Mouse (Mus musculus): ENCODE data around the gene Foxp1.

Gene Foxp1

GRCm38 (mm10) chr6:99007542-99007941, 515.0 kb downstream of the Foxp1 start:
- no peak for TF ChIP-seq GATA4 (IDR thresholded peaks at IDR 0.05; ENCODE audit: insufficient replicate concordance, low read length)

DNA sequence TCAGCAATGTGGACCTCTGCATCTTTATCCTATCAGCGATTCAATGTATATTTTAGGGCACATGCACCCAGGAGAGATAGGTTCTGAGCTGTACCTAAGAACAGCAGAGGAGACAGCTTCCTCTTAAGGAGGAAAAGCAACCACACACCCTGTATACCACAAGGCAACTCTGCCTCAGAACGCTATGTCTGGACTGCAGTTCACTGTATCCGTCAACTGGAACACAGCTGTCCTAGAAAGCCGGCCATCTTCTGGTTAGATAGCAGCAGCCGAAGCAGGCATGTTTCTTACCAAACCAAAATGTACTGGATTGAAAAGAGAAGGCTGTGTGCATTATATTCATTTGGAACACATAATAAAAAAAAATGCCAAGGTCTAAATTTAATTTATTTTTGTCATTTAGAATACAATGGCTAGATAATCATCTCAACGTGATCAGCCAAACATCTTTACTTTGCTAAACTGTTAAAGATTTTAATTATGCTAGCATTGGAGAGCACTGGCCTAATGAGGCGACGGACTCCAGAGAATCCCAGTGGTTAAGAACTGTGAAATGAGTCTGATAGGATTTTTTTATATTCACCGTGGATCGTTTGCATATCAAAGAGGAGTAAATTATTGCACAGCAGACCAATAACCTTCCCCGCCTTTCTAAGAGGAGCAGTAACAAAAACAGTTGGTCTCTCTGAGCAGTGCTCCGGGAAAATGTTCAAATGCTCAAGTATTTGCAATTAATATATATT, 518.1 kb downstream of the Foxp1 start:
- TF ChIP-seq GATA4 (IDR thresholded peaks at IDR 0.05; ENCODE audit: insufficient replicate concordance, low read length) = no peak

DNA sequence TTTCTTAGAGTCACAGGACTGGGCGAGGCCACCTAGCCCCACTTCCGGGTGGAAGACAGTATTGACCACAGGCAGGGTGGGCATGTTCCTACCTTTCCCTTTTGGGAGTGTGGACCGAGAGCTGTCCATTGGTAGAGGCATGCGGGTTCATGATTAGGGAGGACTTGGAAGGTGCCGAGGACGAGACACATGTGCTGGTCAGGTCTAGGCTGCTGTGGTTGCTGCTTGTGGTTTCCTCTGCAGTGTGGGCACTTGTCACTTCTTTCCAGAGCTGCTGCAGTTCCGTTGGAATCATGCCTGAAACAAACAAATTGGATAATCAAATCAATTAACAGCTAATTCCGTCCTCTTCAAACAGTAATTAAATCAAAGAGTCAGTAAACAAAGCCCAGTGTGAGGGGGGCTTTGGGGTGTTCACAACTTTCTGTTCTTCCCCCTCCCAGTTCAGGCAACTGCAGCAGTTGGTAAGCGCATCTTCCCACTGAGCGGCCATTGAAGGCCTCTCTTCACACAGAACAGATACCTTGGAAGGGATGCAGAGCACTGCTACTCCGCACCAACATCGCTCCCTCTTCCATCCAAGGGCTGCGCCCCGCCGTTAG, 519.3 kb downstream of the Foxp1 start:
- TF ChIP-seq GATA4 (IDR thresholded peaks at IDR 0.05; ENCODE audit: insufficient replicate concordance, low read length) = no peak

DNA sequence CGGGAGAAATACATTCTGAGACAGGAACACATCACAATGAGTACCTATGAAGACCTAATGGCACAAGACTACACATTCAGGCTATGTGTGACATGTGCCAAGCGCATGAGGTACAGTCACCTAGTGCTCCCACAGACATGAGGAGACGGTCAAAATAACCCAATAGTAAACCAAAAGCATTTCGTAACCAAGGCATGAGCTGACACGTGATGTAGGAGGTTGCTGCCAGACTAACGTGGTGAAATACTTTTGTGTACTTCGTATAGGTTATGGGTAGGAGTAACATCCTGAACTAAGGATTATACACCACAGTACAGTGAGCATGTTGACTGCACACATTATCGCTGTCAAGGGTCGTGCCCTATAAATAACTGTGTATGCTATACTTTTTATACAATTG, 520.9 kb downstream of the Foxp1 start:
- TF ChIP-seq GATA4 (IDR thresholded peaks at IDR 0.05; ENCODE audit: insufficient replicate concordance, low read length) = no peak

DNA sequence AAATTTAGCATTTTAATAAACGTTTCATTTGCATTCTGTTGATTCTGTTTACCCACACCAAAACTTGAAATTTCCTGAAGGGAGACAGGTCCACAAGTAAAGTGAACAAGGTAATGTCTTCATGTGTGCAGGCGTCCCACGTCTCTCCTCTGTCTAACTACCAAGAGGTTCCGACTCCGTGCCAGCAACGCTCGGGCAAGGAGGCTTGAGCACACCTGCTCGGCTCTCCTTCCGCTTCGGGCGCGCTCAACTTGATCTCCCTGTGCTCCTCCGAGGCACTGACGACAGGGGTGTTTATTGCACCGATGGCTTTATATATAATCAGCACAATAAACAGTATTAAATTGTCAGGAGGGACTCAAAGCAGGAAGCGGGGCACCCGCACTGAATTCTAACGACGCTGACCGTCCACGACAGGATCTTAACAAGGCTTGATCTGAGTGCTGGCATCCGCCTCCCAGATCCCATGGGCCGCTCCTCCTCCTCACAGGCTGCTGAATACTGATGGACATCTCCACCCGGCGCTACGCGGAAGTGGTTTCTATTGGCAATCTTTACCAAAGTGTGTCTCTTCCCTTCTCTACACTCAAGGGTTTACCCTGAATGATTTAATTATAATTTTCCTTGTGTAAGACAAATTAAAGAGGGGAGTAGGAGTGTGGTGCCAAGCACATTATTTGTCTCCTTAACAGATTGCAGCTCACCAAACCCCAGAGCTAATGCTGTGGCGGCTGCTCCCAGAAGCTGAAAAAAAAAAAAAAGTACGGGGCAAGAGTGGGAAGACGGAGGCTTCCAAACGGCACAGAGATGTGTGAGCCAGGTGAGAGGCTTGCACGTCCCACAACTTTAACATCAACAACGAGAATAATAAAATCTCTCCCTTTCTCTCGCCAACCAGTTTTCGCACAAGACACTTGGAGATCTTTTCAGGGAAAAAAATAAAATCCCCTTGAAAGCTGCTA, 523.3 kb downstream of the Foxp1 start:
- no peak for TF ChIP-seq GATA4 (IDR thresholded peaks at IDR 0.05; ENCODE audit: insufficient replicate concordance, low read length)

DNA sequence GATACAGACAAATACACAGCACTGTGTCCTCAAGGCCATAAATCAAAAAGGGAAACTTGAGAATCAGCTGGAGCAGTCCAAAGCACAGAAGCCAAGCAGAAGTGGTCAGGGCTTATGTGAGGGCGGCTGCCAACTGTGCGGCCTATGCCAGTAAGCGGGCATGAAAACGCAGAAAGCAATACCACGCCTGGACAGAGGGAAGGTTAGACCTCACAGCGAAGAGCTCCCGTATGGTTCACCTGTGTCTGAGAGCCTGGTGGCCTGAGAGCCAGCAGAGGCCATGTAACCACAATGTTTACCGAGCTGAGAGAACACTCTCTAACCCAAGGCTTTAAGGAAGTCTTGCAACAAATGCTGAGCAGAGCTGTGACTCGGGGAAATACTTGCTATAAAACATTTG, 524.8 kb downstream of the Foxp1 start:
- TF ChIP-seq GATA4 (IDR thresholded peaks at IDR 0.05; ENCODE audit: insufficient replicate concordance, low read length) = no peak

DNA sequence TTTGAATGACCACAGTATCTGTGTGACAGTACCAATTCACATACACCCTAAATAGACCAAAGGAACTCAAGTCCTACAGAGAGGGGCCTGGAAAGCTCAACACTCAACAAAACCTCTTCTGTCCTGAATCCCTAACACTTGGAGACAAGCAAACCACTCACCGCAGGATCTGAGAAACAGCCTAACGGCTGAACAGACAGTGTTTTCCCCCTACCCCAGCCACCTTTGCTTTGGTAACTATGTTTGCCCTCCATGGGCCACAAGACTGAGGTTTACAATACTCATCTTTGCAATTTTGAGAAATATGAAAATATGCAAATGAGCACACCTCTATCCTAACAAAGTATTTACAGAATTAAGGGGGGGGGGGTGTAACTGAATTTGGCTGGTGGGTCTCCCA, 525.7 kb downstream of the Foxp1 start:
- TF ChIP-seq GATA4 (IDR thresholded peaks at IDR 0.05; ENCODE audit: insufficient replicate concordance, low read length) = no peak

DNA sequence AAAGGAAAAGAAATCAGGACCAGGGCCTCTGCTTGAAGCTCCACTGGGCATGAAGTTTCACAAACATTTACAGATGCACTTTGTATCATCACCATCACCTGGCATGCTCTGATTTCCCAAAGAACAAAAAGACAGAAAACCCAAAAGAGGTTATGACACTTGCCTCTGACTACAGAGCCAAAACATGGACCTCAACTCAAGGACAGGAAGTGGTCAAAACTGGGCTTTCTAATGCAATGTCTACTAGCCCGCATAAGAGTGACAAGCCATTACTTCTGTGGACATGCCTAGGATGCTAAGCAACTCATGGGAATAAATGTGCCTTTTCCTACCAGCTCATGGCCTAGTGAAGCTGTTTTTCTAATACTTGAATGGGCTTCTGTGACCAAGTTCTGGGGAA, 526.2 kb downstream of the Foxp1 start:
- no peak for TF ChIP-seq GATA4 (IDR thresholded peaks at IDR 0.05; ENCODE audit: insufficient replicate concordance, low read length)

DNA sequence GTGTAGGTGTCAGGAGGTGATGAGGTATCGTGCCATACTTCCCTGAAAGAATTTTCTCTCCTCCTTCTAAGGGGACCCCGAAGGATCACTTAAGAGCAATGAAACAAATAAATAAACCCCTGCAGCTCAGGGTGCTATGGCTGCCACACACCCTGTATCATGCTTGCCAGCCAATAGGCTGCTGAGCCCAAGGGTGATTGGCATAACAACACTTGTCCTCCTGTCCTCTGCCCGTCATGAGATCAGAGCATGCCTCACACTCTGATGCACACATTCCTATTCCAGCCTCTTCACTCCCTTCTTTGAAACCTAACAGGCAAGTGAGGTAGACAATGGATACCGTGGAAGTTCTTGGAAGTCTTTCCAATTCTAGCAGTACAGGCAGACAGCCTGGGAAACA, 526.8 kb downstream of the Foxp1 start:
- TF ChIP-seq GATA4 (IDR thresholded peaks at IDR 0.05; ENCODE audit: insufficient replicate concordance, low read length) = no peak

- TF ChIP-seq GATA4 (IDR thresholded peaks at IDR 0.05; ENCODE audit: insufficient replicate concordance, low read length) = no peak
Measured at GRCm38 (mm10) chr6:98994902-98995301, 527.6 kb downstream of the Foxp1 start.

- TF ChIP-seq GATA4 (IDR thresholded peaks at IDR 0.05; ENCODE audit: insufficient replicate concordance, low read length) = no peak
Measured at GRCm38 (mm10) chr6:98994104-98994787, 528.3 kb downstream of the Foxp1 start.

- no peak for TF ChIP-seq GATA4 (IDR thresholded peaks at IDR 0.05; ENCODE audit: insufficient replicate concordance, low read length)
Measured at GRCm38 (mm10) chr6:98993231-98993630, 529.3 kb downstream of the Foxp1 start.

DNA sequence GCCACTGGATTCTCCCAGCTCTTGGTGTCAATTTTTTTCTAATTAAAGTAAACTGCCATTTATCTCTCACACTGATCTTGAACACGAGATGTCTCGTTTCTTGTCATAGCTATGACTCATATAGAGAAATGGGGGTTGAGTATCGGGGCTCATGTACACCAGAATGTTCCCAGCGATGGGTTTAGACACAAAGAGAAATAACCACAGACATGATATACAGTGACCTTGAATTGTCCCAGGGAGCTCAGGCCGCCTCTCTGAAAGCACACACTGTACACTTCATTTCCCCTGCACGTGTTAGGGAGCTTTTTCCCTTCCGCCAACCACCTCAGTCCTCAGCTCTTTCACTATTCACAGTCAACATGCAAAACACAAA, 529.8 kb downstream of the Foxp1 start:
- no peak for TF ChIP-seq GATA4 (IDR thresholded peaks at IDR 0.05; ENCODE audit: insufficient replicate concordance, low read length)

DNA sequence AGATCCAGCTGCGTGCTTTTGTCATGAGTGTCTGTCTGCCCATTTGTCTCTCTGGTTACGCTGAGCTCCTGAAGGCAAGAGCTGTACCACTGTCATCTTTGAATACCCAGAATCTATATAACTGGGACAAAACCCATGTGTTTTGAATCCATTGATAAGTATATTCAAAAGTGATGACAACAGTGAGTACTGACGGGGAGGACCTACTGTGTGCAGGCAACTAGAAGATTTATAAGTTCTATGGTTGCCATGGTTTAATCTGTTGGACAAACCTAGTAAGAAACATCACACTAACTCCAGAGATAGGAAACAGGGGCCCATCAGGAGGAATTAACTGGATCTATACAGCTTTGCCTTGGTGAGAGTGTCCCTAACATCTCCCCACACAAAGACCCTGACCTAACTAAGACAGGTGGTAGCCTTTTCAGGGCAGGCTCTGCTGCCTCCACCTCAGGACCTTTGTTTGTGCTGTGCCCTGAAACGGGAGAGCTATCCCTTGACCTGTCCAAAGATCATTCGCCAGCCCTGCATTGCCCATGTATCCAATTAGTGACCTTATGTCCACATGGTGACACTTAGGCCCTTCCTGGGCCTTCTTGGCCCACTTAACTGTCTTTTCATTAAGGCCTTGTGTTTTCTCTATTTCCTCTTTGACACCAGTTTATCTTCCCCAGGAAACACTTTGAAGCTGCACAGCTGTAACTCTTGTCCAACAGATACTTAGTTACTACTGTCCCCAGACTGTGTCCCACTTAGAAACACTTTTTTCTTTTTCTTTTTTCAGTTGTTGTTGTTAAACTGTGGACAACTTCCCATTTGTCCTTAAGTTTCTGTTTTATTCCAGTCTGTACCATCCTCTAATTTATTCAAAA, 530.4 kb downstream of the Foxp1 start:
- no peak for TF ChIP-seq GATA4 (IDR thresholded peaks at IDR 0.05; ENCODE audit: insufficient replicate concordance, low read length)

Measured in liver, adult (tissue).